Mouse (Mus musculus) liver, postnatal 0 days (tissue): ENCODE data around the gene Atp8a2. TPM values are rescaled to one million over a fixed set of nuclear protein-coding genes. Genes with fewer than 3 reads are reported as not detected.

Source experiments
- ATAC-seq: fragments of 200-750 bp; cut with Nextera tagmentation; 2 replicates; pipeline ENCODE4 v1.8.0; 2017; ENCODE audit warnings: mild to moderate bottlenecking, moderate library complexity
- DNase-seq: peaks from one replicate; pipeline ENCODE4 v3.0.0-alpha.2; 2016
- H3K27ac ChIP-seq: fragments of 300-500 bp; sonication (generic); 2 replicates; pipeline ENCODE4 v1.5.1; 2014; ENCODE audit warnings: antibody characterized with exemption, moderate library complexity, mild to moderate bottlenecking, low read depth
- H3K27me3 ChIP-seq: fragments of 300-500 bp; sonication (generic); 2 replicates; pipeline ENCODE4 v1.6.1; 2014; ENCODE audit warnings: low read length, control low read depth, mixed read lengths; ENCODE audit not compliant: insufficient read depth
- H3K36me3 ChIP-seq: fragments of 300-500 bp; sonication (generic); replicated peaks from 2 replicates; pipeline ENCODE4 v1.6.1; 2014; ENCODE audit warnings: mild to moderate bottlenecking, control low read depth, low read length, moderate library complexity, mixed read lengths; ENCODE audit not compliant: insufficient read depth
- H3K4me1 ChIP-seq: fragments of 300-500 bp; sonication (generic); 2 replicates; pipeline ENCODE4 v1.6.1; 2014; ENCODE audit warnings: antibody characterized with exemption, mild to moderate bottlenecking, control low read depth; ENCODE audit not compliant: insufficient read depth
- H3K4me2 ChIP-seq: fragments of 300-500 bp; sonication (generic); 2 replicates; pipeline ENCODE4 v1.6.1; 2014; ENCODE audit warnings: low read depth, mild to moderate bottlenecking, low read length, moderate library complexity, mixed read lengths
- H3K4me3 ChIP-seq: fragments of 300-500 bp; sonication (generic); 2 replicates; pipeline ENCODE4 v1.5.1; 2014; ENCODE audit warnings: low read depth, low read length
- H3K9ac ChIP-seq: fragments of 300-500 bp; sonication (generic); replicated peaks from 2 replicates; pipeline ENCODE4 v1.6.1; 2014; ENCODE audit warnings: mild to moderate bottlenecking, moderate library complexity
- H3K9me3 ChIP-seq: fragments of 300-500 bp; sonication (generic); 2 replicates; pipeline ENCODE4 v1.6.1; 2016; ENCODE audit warnings: mild to moderate bottlenecking, control low read depth, low read length, mixed read lengths
- CTCF ChIP-seq: sonication (generic); IDR thresholded peaks from 2 replicates; pipeline ENCODE4 v1.5.1; 2016; ENCODE audit warnings: antibody characterized with exemption, low read depth
- EP300 ChIP-seq: IDR thresholded peaks from 2 replicates; pipeline ENCODE4 v1.6.1; 2016; ENCODE audit warnings: antibody characterized with exemption, low read depth, mild to moderate bottlenecking
- WGBS: fragments of 180-500 bp; shearing (Covaris S2); extraction: QIAGEN DNeasy Blood & Tissue Kit; methylation state at CpG from one replicate; pipeline ENCODE4 v1.1.7; 2014; ENCODE audit not compliant: insufficient replicate concordance; 5-methylcytosine and 5-hydroxymethylcytosine counted together
- polyA plus RNA-seq: library from polyadenylated mRNA; unstranded; fragments of >200 nt; fragmentation: Nextera tagmentation; extraction: Ambion mirVana; gene quantifications from 2 replicates; pipeline ENCODE4 v1.2.1, GENCODE M21; 2015

Gene Atp8a2
- polyA plus RNA-seq, 1 experiment from 2014 or later: 7.5 TPM

- DNase-seq (no peak), ATAC-seq (no peak)
- no peaks in the 10 kb centered on the region for H3K9me3 ChIP-seq
- H3K4me1 ChIP-seq: peaks cover 13% of the 10 kb centered on the region
- H3K36me3 ChIP-seq: no peaks in the 10 kb centered on the region
- WGBS: 80% methylated on average over 4 of the region's 4 CpGs
- TF ChIP-seq EP300: no peak
- TF ChIP-seq CTCF: no peak
- no peak overlapping the region for H3K4me3 ChIP-seq
- H3K27ac ChIP-seq: no peak overlapping the region
- H3K4me2 ChIP-seq: no peak overlapping the region
- H3K9ac ChIP-seq: no peak overlapping the region
- H3K27me3 ChIP-seq: no peaks in the 10 kb centered on the region
Observed at GRCm38 (mm10) chr14:59809790-59810189, 387.2 kb downstream of the Atp8a2 start.

DNA sequence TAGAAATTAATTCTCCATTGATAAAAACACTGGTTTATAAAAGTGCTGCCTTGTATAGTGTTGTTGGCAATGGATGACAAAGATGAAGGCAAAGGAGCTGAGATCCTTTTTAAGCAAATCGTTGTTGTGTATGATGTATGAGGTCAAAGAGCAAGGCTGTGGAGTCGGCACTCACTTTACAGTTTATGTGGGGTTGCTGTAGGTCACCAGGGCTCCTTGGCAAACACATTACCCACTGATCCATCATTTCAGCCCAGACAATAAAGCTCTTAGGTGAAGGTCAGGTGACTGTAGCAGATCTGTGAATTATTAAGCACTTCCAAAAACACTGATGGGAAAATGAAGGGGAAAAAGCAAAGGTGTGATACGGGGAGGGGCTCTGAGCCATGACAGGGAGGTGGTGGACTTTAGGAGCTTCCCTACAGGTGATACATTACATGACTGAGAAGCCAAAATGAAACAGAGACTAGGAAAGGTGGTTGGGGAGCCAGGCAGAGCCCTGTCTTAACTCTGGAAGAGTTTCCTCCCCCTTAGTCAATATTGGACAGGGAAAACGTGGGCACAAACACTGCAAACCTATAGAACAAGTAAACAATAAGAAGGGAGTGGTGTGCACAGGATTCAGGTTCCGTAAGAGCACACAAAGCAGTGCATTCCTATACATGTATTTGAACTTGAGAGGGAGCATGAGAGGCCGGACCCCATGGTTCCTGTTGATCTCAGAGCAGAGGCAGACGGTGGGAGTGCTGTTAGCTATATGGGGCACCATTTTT is 389.3 kb downstream of the Atp8a2 start:
- no peaks in the 10 kb centered on the region for H3K27me3 ChIP-seq
- peaks cover 13% of the 10 kb centered on the region for H3K4me1 ChIP-seq
- no peak overlapping the region for H3K4me2 ChIP-seq
- H3K9me3 ChIP-seq: 0 out of 2 replicates have a peak, but pooled peaks cover 2% of the 10 kb centered on the region
- ATAC-seq: 0 out of 2 replicates have a peak, but pooled peaks have one; percentile 17
- H3K4me3 ChIP-seq: no peak overlapping the region
- TF ChIP-seq EP300: no peak
- WGBS: 56% methylated on average over 7 of the region's 7 CpGs
- H3K27ac ChIP-seq: no peak overlapping the region
- no peak for DNase-seq
- no peak overlapping the region for H3K9ac ChIP-seq
- H3K36me3 ChIP-seq: no peaks in the 10 kb centered on the region

DNA sequence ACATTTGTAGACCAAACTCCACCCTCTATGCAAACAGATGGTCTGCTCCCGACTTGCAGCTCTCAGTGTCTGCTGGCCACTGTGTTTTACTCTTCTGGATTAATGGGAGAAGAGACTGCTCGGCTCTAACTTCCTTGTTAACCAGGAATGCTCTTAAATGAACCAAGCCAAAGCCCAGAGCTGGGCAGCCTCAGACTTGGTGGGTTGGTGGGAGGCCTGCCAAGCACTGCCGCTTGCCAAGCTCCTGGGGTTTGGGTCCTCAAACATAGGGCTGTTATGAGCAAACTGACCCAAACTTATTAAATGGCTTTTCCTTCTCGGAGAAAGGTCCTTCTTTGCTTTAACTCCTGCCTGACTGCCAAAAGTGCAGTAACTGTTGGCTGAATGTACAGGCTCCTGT is 390.1 kb downstream of the Atp8a2 start:
- Histone ChIP-seq H3K4me3 (no peak overlapping the region), H3K4me2 (no peak overlapping the region), H3K4me1 (peaks cover 13% of the 10 kb centered on the region), H3K9ac (no peak overlapping the region), H3K27ac (no peak overlapping the region), H3K9me3 (0 out of 2 replicates have a peak, but pooled peaks cover 2% of the 10 kb centered on the region), H3K36me3 (no peaks in the 10 kb centered on the region), H3K27me3 (no peaks in the 10 kb centered on the region)
- ATAC-seq (no peak), DNase-seq (no peak)
- TF ChIP-seq CTCF: no peak
- TF ChIP-seq EP300: no peak
- WGBS: 46% methylated on average over 4 of the region's 4 CpGs

DNA sequence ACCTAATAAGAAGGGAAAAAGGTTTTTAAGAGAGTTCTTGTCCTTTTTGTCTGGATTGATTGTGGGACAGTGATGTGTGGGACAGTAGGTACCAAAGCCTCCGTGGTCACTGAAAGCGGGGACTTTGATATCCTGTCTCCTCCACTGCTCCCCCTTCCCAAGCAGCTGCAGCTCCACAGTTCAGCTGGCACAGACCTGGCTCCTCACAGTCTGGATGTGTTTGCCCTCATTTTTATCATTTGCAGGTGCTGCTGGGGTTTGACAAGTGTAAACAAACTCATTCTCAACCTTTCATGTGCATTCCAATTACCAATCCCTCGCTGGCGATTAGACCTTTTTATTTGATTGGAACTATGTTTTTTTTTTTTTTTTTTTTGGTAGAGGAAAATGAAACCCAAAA is 390.8 kb downstream of the Atp8a2 start:
- Histone ChIP-seq H3K4me2 (no peak overlapping the region), H3K36me3 (no peaks in the 10 kb centered on the region), H3K27me3 (no peaks in the 10 kb centered on the region), H3K4me1 (peaks cover 13% of the 10 kb centered on the region), H3K4me3 (no peak overlapping the region), H3K27ac (no peak overlapping the region), H3K9me3 (0 out of 2 replicates have a peak, but pooled peaks cover 2% of the 10 kb centered on the region), H3K9ac (no peak overlapping the region)
- 47% methylated on average over 4 of the region's 4 CpGs for WGBS
- peak; percentile 21; the same call in 1 of the 2 replicates for ATAC-seq
- no peak for DNase-seq
- TF ChIP-seq CTCF (no peak), EP300 (no peak)

DNA sequence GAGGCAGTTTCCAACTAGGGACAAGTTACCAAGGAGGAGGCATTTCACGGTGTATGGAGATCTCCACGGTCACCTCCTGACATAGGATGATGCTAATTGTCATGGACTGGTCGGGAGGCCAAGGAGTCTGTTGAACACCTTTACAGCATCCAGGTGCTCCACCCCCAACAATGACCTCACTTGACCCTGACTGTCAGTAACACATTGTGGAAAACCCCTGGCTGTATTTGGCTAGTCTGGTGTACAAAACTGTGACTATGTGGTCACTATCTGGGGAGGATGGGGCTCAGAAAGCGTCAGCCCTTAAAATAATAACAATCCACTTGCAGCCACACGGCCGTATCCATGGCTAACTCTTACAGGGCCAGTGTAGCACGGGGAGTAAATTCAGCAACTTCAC is 391.3 kb downstream of the Atp8a2 start:
- DNase-seq: no peak

DNA sequence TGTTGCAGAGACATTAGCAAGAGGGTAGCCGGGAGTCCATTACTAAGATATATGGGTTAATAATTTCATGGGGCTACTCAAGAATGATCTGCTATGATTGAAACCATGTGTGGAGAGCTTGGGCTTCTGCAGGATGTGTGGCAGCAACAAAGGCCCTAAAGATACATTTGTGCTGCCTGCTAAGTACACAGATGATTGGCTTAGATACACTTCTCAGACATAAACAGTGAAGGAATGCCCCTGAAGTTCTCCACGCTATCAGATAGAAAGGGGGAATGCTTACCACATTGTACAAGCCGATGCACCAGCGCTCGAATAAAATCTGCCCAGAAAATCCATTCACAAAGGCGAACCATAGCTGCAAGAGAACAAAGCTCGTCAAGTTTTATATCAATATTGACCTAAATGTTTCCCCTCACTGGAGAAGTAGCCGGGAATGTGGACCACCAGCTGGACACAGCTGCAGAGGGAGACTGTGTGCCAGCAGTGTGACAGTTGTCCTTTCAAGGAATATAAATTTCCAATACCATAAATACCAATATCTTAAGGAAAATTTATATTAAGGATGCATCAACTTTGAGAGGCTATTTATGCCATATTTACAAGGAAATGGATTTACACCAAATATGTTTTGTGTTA is 394.9 kb downstream of the Atp8a2 start:
- H3K4me2 ChIP-seq: no peak overlapping the region
- no peak overlapping the region for H3K9ac ChIP-seq
- H3K27ac ChIP-seq: no peak overlapping the region
- no peaks in the 10 kb centered on the region for H3K36me3 ChIP-seq
- 70% methylated on average over 8 of the region's 8 CpGs for WGBS
- ATAC-seq (no peak), DNase-seq (no peak)
- H3K4me3 ChIP-seq: no peak overlapping the region
- TF ChIP-seq EP300 (no peak), CTCF (no peak)
- no peaks in the 10 kb centered on the region for H3K27me3 ChIP-seq
- peaks cover 7% of the 10 kb centered on the region for H3K4me1 ChIP-seq
- H3K9me3 ChIP-seq: 0 out of 2 replicates have a peak, but pooled peaks cover 2% of the 10 kb centered on the region

More for the DNA sequence above, 391.3 kb downstream of the Atp8a2 start:
- Histone ChIP-seq H3K4me3 (no peak overlapping the region), H3K27ac (no peak overlapping the region), H3K36me3 (no peaks in the 10 kb centered on the region), H3K4me2 (no peak overlapping the region), H3K9me3 (0 out of 2 replicates have a peak, but pooled peaks cover 2% of the 10 kb centered on the region), H3K9ac (no peak overlapping the region), H3K4me1 (peaks cover 13% of the 10 kb centered on the region), H3K27me3 (no peaks in the 10 kb centered on the region)
- ATAC-seq: peak; percentile 67; the same call in 1 of the 2 replicates
- no peak for TF ChIP-seq EP300
- TF ChIP-seq CTCF: no peak
- WGBS: 60% methylated on average over 7 of the region's 7 CpGs
